Mouse (Mus musculus): ENCODE measurements around the gene Rab11a.
"Not testable (repeated sequence)": the region's sequence is repeated elsewhere in the genome, so short reads cannot be mapped to it uniquely, and the experiment has no call there.

The Rab11a gene

GRCm38 (mm10) chr9:64739001-64739400, 1.4 kb upstream of the Rab11a start:
- DNase-seq: no peak

GRCm38 (mm10) chr9:64736639-64737405, 736 bp downstream of the Rab11a start:
- peak; percentile 76 for DNase-seq

GRCm38 (mm10) chr9:64736076-64736638, 1.4 kb downstream of the Rab11a start:
- no peak for DNase-seq

- DNase-seq: not testable (repeated sequence)
Measured at GRCm38 (mm10) chr9:64734992-64735391, 2.6 kb downstream of the Rab11a start.

- DNase-seq: peak; percentile 20
Measured at GRCm38 (mm10) chr9:64734166-64734565, 3.4 kb downstream of the Rab11a start.

GRCm38 (mm10) chr9:64731029-64731560, 6.5 kb downstream of the Rab11a start:
- DNase-seq: no peak

- no peak for DNase-seq
Measured at GRCm38 (mm10) chr9:64726454-64726853, 11.1 kb downstream of the Rab11a start.

GRCm38 (mm10) chr9:64719526-64720163, 17.9 kb downstream of the Rab11a start:
- DNase-seq: no peak

GRCm38 (mm10) chr9:64710291-64710690, 27.3 kb downstream of the Rab11a start:
- not testable (repeated sequence) for DNase-seq

- no peak for DNase-seq
Measured at GRCm38 (mm10) chr9:64704073-64704840, 33.3 kb downstream of the Rab11a start.

- no peak for DNase-seq
Measured at GRCm38 (mm10) chr9:64703420-64703965, 34.1 kb downstream of the Rab11a start.

- DNase-seq: peak; percentile 39
Measured at GRCm38 (mm10) chr9:64702937-64703336, 34.6 kb downstream of the Rab11a start.

GRCm38 (mm10) chr9:64702391-64702790, 35.2 kb downstream of the Rab11a start:
- DNase-seq: no peak

- no peak for DNase-seq
Measured at GRCm38 (mm10) chr9:64701651-64702050, 35.9 kb downstream of the Rab11a start.

GRCm38 (mm10) chr9:64700451-64701311, 36.9 kb downstream of the Rab11a start:
- DNase-seq: peak; percentile 41

- no peak for DNase-seq
Measured at GRCm38 (mm10) chr9:64698586-64698985, 39.0 kb downstream of the Rab11a start.

GRCm38 (mm10) chr9:64697677-64698076, 39.9 kb downstream of the Rab11a start:
- DNase-seq: no peak

GRCm38 (mm10) chr9:64697006-64697405, 40.6 kb downstream of the Rab11a start:
- DNase-seq: no peak

- no peak for DNase-seq
Measured at GRCm38 (mm10) chr9:64696404-64696803, 41.2 kb downstream of the Rab11a start.

- DNase-seq: no peak
Measured at GRCm38 (mm10) chr9:64695266-64695665, 42.3 kb downstream of the Rab11a start.

- peak; percentile 29 for DNase-seq
Measured at GRCm38 (mm10) chr9:64693094-64693493, 44.5 kb downstream of the Rab11a start.

GRCm38 (mm10) chr9:64691176-64691575, 46.4 kb downstream of the Rab11a start:
- peak; percentile 82 for DNase-seq
